Mouse (Mus musculus) CH12.LX (cell line): ENCODE measurements at regions not wholly inside any gene's neighbourhood (a gene's known extent, or its start where the extent isn't known, plus 50 kb on each side); places are given as distances from the start of the nearest gene placed in this dataset.

Source experiments
- CTCF ChIP-seq, 2 experiments: IDR thresholded peaks in 1 of 2; conservative IDR thresholded peaks in 1 of 2; 2 replicates each; pipeline ENCODE4 v1.5.1; 2011 to 2012; ENCODE audit warnings: low read depth in 2 of 2, low read length in 2 of 2, improper control_type of control experiment in 1 of 2, inconsistent platforms in 1 of 2, mild to moderate bottlenecking in 1 of 2, moderate library complexity in 1 of 2
- ELF1 ChIP-seq: IDR thresholded peaks from 2 replicates; pipeline ENCODE4 v1.6.1; 2014; ENCODE audit warnings: low read depth, mild to moderate bottlenecking, inconsistent platforms, low read length, improper control_type of control experiment
- EP300 ChIP-seq: IDR thresholded peaks from 2 replicates; pipeline ENCODE4 v1.6.1; 2011; ENCODE audit warnings: low read length, improper control_type of control experiment
- IRF4 ChIP-seq: IDR thresholded peaks from 2 replicates; pipeline ENCODE4 v1.6.1; 2014; ENCODE audit warnings: low read depth, mild to moderate bottlenecking, inconsistent platforms, low read length, improper control_type of control experiment
- UBTF ChIP-seq: IDR thresholded peaks from 2 replicates; pipeline ENCODE4 v1.6.1; 2012; ENCODE audit warnings: low read depth, mild to moderate bottlenecking, inconsistent platforms, low read length, improper control_type of control experiment, moderate library complexity

- TF ChIP-seq ELF1 (no peak), CTCF (conservative IDR thresholded peaks at IDR 0.05 in 1 of 2, IDR thresholded peaks at IDR 0.05 in 1 of 2; ENCODE audit: low read depth in 2 of 2, low read length in 2 of 2) (no peak), EP300 (no peak), IRF4 (no peak), UBTF (no peak)
Measured at GRCm38 (mm10) chr14:68325061-68325460, 969.0 kb downstream of the Synb start.
